Mouse (Mus musculus): ENCODE results near the gene Exosc2.

GRCm38 (mm10) chr2:31638581-31639465 is 31.7 kb upstream of the Exosc2 start:
- TF ChIP-seq GABPA (IDR thresholded peaks at IDR 0.05; ENCODE audit: low read depth, low read length), result no peak
- no peak for TF ChIP-seq ZNF384 (IDR thresholded peaks at IDR 0.05; ENCODE audit: low read depth, low read length)
- no peak for TF ChIP-seq POLR2AphosphoS2 (IDR thresholded peaks at IDR 0.05; ENCODE audit: low read length)
- TF ChIP-seq ZC3H11A (IDR thresholded peaks at IDR 0.05; ENCODE audit: low read depth, low read length), result no peak
- no peak for TF ChIP-seq POLR2A (IDR thresholded peaks at IDR 0.05; ENCODE audit: control insufficient read depth in 1 of 2, insufficient read depth in 1 of 2, low read depth in 1 of 2, low read length in 2 of 2, poor library complexity in 1 of 2)
- no peak for TF ChIP-seq E2F4 (IDR thresholded peaks at IDR 0.05; ENCODE audit: borderline replicate concordance, low read depth, low read length)

Data from MEL (cell line).